ENCODE assay signal across 8 mouse cellular contexts in the genomic region with DNA sequence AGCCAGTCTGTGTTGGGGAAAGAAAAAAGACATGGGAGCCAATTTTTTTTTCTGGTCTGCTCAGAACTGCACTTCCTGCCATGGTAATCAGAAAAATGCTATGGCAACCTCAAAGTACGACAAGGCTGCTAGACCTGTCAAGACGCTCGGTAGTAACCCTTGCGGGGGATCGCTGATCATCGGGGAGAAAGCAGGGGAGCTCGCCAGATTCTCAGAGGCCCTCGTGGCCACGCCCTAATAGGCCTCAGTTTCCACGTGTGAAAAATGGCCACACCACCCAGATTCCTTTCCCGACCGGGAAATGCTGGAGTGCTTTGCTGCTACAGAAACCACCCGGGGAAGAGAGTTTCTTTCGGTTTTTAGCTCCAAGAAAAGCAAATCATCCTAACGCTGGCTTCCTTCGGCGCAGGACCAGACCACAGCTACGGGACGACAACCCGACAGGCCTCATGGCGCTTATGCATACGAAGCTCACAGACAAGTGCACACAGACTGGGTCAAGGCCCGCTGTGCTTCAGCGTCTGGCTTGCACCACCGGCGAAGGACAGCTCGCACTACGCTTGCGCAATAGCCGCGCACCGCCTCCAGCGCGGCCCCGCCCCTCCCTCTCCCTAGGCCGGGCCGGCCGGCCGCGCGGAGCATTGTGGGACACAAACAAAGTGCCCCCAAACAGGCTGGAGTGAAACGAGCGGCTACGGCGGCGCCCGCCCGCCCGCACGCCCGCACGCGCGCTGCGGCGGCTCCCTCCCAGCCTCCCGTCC. TPM values are rescaled to one million over a fixed set of nuclear protein-coding genes. Genes with fewer than 3 reads are reported as not detected.
DNase-seq lines count a peak whose midpoint lies in the region; TF ChIP-seq lines count a peak whose summit lies in the region.

No protein-coding gene starts in this region.

- intact Hi-C loops in gastrocnemius, adult 2 months (cut with DNase I) = loop anchor here (2.0 kb wide), 1 partner anchor 27 kb away; no protein-coding TSS in a partner anchor

- DNase-seq in WW6 (ENCODE audit: low read depth, low spot score) = peak; percentile 81
- DNase-seq in cerebellum, postnatal 4 days (ENCODE audit: low spot score in 2 of 2) = peak; percentile 84 to 95
- peak; percentile 99 for DNase-seq in gastrocnemius, adult 2 months
- peak; percentile 75 for DNase-seq in hindlimb bud, embryonic 11.5 days (ENCODE audit: extremely low spot score, low read depth, low spot score)
- DNase-seq in left cerebral cortex, adult 8-10 months (ENCODE audit: low spot score in 2 of 2) = peak; percentile 90 to 94
- DNase-seq in right cerebral cortex, postnatal 10 days (ENCODE audit: low spot score in 2 of 2) = peak; percentile 96
- DNase-seq in urinary bladder, postnatal 25 days (ENCODE audit: low spot score) = peak; percentile 93

- peaks cover 2% of the 10 kb centered on the region for H3K36me3 ChIP-seq in megakaryocyte, embryonic 14.5 days (replicated peaks; ENCODE audit: low read length)

- H3K27ac ChIP-seq in gastrocnemius, adult 2 months = peak overlapping the region; percentile 99

- H3K27me3 ChIP-seq in megakaryocyte, embryonic 14.5 days (replicated peaks) = peaks cover 5% of the 10 kb centered on the region

- no peak for TF ChIP-seq CTCF in gastrocnemius, adult 2 months (IDR thresholded peaks at IDR 0.05)

- H3K9me3 ChIP-seq in megakaryocyte, embryonic 14.5 days = no peaks in the 10 kb centered on the region

- peaks cover 17% of the 10 kb centered on the region for H3K4me1 ChIP-seq in megakaryocyte, embryonic 14.5 days

- peak overlapping the region; percentile 84 for H3K4me3 ChIP-seq in gastrocnemius, adult 2 months
- peak overlapping the region; percentile 98 for H3K4me3 ChIP-seq in megakaryocyte, embryonic 14.5 days (replicated peaks)

RNA-seq across cellular contexts. Expression of a gene that starts 0.5 kb away (rescaled TPM):
- 10 to 100 TPM; 64.8 to 71.7 TPM for total RNA-seq in gastrocnemius, adult 2 months (2021)
- total RNA-seq in left cerebral cortex, adult 8-10 months (2022) = 10 to 100 TPM; 35.5 to 49.7 (median 40.8) TPM
- polyA plus RNA-seq in megakaryocyte, embryonic 14.5 days (2012; ENCODE audit: insufficient read depth, low replicate concordance) = 0.85 and 2.1 TPM in 2 replicates

Comparison
In these comparisons a context has a peak if more than half of its experiments do, and no peak if none do; other contexts are left out.
1. Peak in every context shown above with its lines: DNase-seq, H3K4me3 ChIP-seq and H3K27ac ChIP-seq.